In the genomic region with DNA sequence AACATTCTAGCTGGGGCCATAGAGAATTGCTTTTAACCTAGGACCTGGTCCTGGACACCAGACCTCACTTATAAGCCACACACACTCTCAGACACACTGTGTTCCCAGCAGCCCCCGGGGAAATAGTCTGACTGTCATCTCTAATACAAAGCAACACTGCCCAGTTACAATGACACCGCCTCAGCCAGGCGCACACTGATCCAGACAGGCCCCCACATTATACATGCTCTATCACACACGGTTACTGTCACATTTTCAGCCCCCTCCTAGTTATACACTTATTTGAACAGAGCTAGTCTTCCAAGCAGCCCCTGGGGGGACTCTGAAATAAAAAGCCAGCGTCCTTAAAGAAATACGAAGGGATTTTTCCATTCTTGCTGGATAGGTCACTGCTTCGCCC, we compare ENCODE assay signal across 14 mouse cellular contexts. TPM values are rescaled to one million over a fixed set of nuclear protein-coding genes. Genes with fewer than 3 reads are reported as not detected.
DNase-seq lines count a peak whose midpoint lies in the region; ATAC-seq lines count a peak whose summit lies in the region.
"Had no signal": no experiment of that assay in that cellular context is flagged by ENCODE, and none has a peak within 500 bp of the region (broad histone marks: within the 10 kb centered on the region; RNA-seq: fewer than 3 reads in every experiment).

No protein-coding gene starts in this region.

- no peak for DNase-seq in heart, embryonic 10.5 days (ENCODE audit: low spot score)
- DNase-seq in heart, postnatal 14 days, result no peak
- no peak for DNase-seq in midbrain, embryonic 11.5 days (ENCODE audit: low spot score, missing footprints)
- no peak for DNase-seq in layer of hippocampus, adult 8-10 months (ENCODE audit: low spot score in 2 of 2)
- no peak for DNase-seq in thymus, postnatal 10 days (ENCODE audit: low spot score in 2 of 2)

- H3K9me3 ChIP-seq in heart, embryonic 10.5 days, result no peaks in the 10 kb centered on the region
- H3K9me3 ChIP-seq in midbrain, embryonic 12.5 days, result no peaks in the 10 kb centered on the region
- H3K9me3 ChIP-seq in midbrain, embryonic 11.5 days (ENCODE audit: control insufficient read depth, low read length), result no peaks in the 10 kb centered on the region
- H3K9me3 ChIP-seq in hindbrain, embryonic 12.5 days (replicated peaks), result no peaks in the 10 kb centered on the region
- H3K9me3 ChIP-seq in stomach, embryonic 15.5 days, result no peaks in the 10 kb centered on the region

- intact Hi-C loops in heart, postnatal 14 days (cut with DNase I), result no loop called here

- H3K36me3 ChIP-seq in heart, embryonic 10.5 days, result peaks cover 20% of the 10 kb centered on the region
- peaks cover 4% of the 10 kb centered on the region; the same call in 1 of the 2 replicates for H3K36me3 ChIP-seq in midbrain, embryonic 12.5 days
- H3K36me3 ChIP-seq in midbrain, embryonic 11.5 days (ENCODE audit: control insufficient read depth, insufficient read depth, low read length), result no peaks in the 10 kb centered on the region
- H3K36me3 ChIP-seq in hindbrain, embryonic 12.5 days, result peaks cover 7% of the 10 kb centered on the region
- no peaks in the 10 kb centered on the region for H3K36me3 ChIP-seq in stomach, embryonic 15.5 days

- H3K4me3 ChIP-seq in heart, embryonic 10.5 days, result no peak overlapping the region
- no peak overlapping the region for H3K4me3 ChIP-seq in midbrain, embryonic 12.5 days
- no peak overlapping the region for H3K4me3 ChIP-seq in midbrain, embryonic 11.5 days (ENCODE audit: low read depth, low read length)
- no peak overlapping the region for H3K4me3 ChIP-seq in hindbrain, embryonic 12.5 days
- H3K4me3 ChIP-seq in stomach, embryonic 15.5 days (replicated peaks), result no peak overlapping the region

- no peaks in the 10 kb centered on the region for H3K27me3 ChIP-seq in heart, embryonic 10.5 days (ENCODE audit: insufficient read depth, poor library complexity, severe bottlenecking)
- peaks cover 3% of the 10 kb centered on the region; the same call in 1 of the 2 replicates for H3K27me3 ChIP-seq in midbrain, embryonic 12.5 days
- no peaks in the 10 kb centered on the region for H3K27me3 ChIP-seq in midbrain, embryonic 11.5 days (ENCODE audit: control insufficient read depth, insufficient read depth, low read length)
- H3K27me3 ChIP-seq in hindbrain, embryonic 12.5 days, result no peaks in the 10 kb centered on the region
- H3K27me3 ChIP-seq in stomach, embryonic 15.5 days (replicated peaks), result no peaks in the 10 kb centered on the region

- no peak overlapping the region for H3K4me2 ChIP-seq in midbrain, embryonic 12.5 days (replicated peaks)
- H3K4me2 ChIP-seq in midbrain, embryonic 11.5 days, result no peak overlapping the region
- no peak overlapping the region for H3K4me2 ChIP-seq in hindbrain, embryonic 12.5 days (replicated peaks)
- no peak overlapping the region for H3K4me2 ChIP-seq in stomach, embryonic 15.5 days

- 0 out of 2 replicates have a peak, but pooled peaks have one; percentile 20 for ATAC-seq in midbrain, embryonic 12.5 days (ENCODE audit: low FRiP score, low read depth)
- no peak for ATAC-seq in midbrain, embryonic 11.5 days (ENCODE audit: low FRiP score)
- ATAC-seq in hindbrain, embryonic 12.5 days (ENCODE audit: low FRiP score), result 0 out of 2 replicates have a peak, but pooled peaks have one; percentile 15
- no peak for ATAC-seq in stomach, embryonic 15.5 days (ENCODE audit: insufficient read depth, low FRiP score, low read depth)

- 74% methylated on average over 7 of the region's 7 CpGs for WGBS in heart, embryonic 10.5 days
- 71% methylated on average over 7 of the region's 7 CpGs for WGBS in midbrain, embryonic 12.5 days
- 77% methylated on average over 7 of the region's 7 CpGs for WGBS in midbrain, embryonic 11.5 days
- WGBS in hindbrain, embryonic 12.5 days, result 55% methylated on average over 7 of the region's 7 CpGs
- WGBS in stomach, embryonic 15.5 days, result 68% methylated on average over 7 of the region's 7 CpGs

- H3K4me1 ChIP-seq in heart, embryonic 10.5 days, result peaks cover 90% of the 10 kb centered on the region
- peaks cover 76% of the 10 kb centered on the region for H3K4me1 ChIP-seq in midbrain, embryonic 12.5 days
- peaks cover 49% of the 10 kb centered on the region for H3K4me1 ChIP-seq in midbrain, embryonic 11.5 days (ENCODE audit: control insufficient read depth, insufficient read depth, low read length)
- H3K4me1 ChIP-seq in hindbrain, embryonic 12.5 days, result peaks cover 76% of the 10 kb centered on the region
- peaks cover 47% of the 10 kb centered on the region for H3K4me1 ChIP-seq in stomach, embryonic 15.5 days

- H3K9ac ChIP-seq in midbrain, embryonic 12.5 days (replicated peaks), result no peak overlapping the region
- H3K9ac ChIP-seq in midbrain, embryonic 11.5 days (ENCODE audit: low read length), result no peak overlapping the region
- H3K9ac ChIP-seq in hindbrain, embryonic 12.5 days, result no peak overlapping the region; the same call in 1 of the 2 replicates
- H3K9ac ChIP-seq in stomach, embryonic 15.5 days, result no peak overlapping the region
- H3K9ac ChIP-seq: liver, embryonic 14.5 days had no signal

- H3K27ac ChIP-seq in heart, embryonic 10.5 days, result peak overlapping the region; percentile 78; the same call in 1 of the 2 replicates
- H3K27ac ChIP-seq in midbrain, embryonic 12.5 days (replicated peaks), result peak overlapping the region; percentile 70
- no peak overlapping the region for H3K27ac ChIP-seq in midbrain, embryonic 11.5 days (ENCODE audit: low read depth, low read length)
- peak overlapping the region; percentile 86 for H3K27ac ChIP-seq in hindbrain, embryonic 12.5 days
- H3K27ac ChIP-seq in stomach, embryonic 15.5 days, result peak overlapping the region; percentile 63; the same call in 1 of the 2 replicates
- H3K27ac ChIP-seq: liver, embryonic 14.5 days had no signal

RNA-seq across cellular contexts. Expression of gene Phldb1, which starts 12.4 kb away (rescaled TPM):
- 29.1 and 34.7 TPM in 2 replicates for polyA plus RNA-seq in heart, embryonic 10.5 days (2016; fragmentation: Nextera tagmentation; extraction: Ambion mirVana)
- 100 to 1,000 TPM; 124 to 132 TPM for total RNA-seq in heart, postnatal 14 days (2021)
- polyA plus RNA-seq in midbrain, embryonic 12.5 days (2016; fragmentation: Nextera tagmentation; extraction: Ambion mirVana), result 72.8 and 74.5 TPM in 2 replicates
- polyA plus RNA-seq in midbrain, embryonic 11.5 days (2014; fragmentation: Nextera tagmentation; extraction: Ambion mirVana), result 28.8 and 32.8 TPM in 2 replicates
- polyA plus RNA-seq in hindbrain, embryonic 12.5 days (2016; fragmentation: Nextera tagmentation; extraction: Ambion mirVana), result 70.8 and 74.1 TPM in 2 replicates
- 24.0 and 25.4 TPM in 2 replicates for polyA plus RNA-seq in stomach, embryonic 15.5 days (2015; fragmentation: Nextera tagmentation; extraction: Ambion mirVana)
- total RNA-seq in layer of hippocampus, adult 8-10 months (2022), result 100 to 1,000 TPM in 2 of 4 experiments, 10 to 100 TPM in 2; 84.1 to 114 (median 102) TPM
- total RNA-seq: neutrophil, adult 5-6 weeks had no signal

RNA-seq across cellular contexts. Expression of gene Arcn1, which starts 45.1 kb away (rescaled TPM):
- 159 and 167 TPM in 2 replicates for polyA plus RNA-seq in heart, embryonic 10.5 days (2016; fragmentation: Nextera tagmentation; extraction: Ambion mirVana)
- 10 to 100 TPM; 80.1 to 88.6 TPM for total RNA-seq in heart, postnatal 14 days (2021)
- polyA plus RNA-seq in midbrain, embryonic 12.5 days (2016; fragmentation: Nextera tagmentation; extraction: Ambion mirVana), result 175 and 179 TPM in 2 replicates
- 191 and 213 TPM in 2 replicates for polyA plus RNA-seq in midbrain, embryonic 11.5 days (2014; fragmentation: Nextera tagmentation; extraction: Ambion mirVana)
- 179 and 194 TPM in 2 replicates for polyA plus RNA-seq in hindbrain, embryonic 12.5 days (2016; fragmentation: Nextera tagmentation; extraction: Ambion mirVana)
- 189 and 208 TPM in 2 replicates for polyA plus RNA-seq in stomach, embryonic 15.5 days (2015; fragmentation: Nextera tagmentation; extraction: Ambion mirVana)
- 100 to 1,000 TPM in 2 of 4 experiments, 10 to 100 TPM in 2; 94.1 to 110 (median 101) TPM for total RNA-seq in layer of hippocampus, adult 8-10 months (2022)

RNA-seq across cellular contexts. Expression of gene Ift46, which starts 45.1 kb away (rescaled TPM):
- polyA plus RNA-seq in heart, embryonic 10.5 days (2016; fragmentation: Nextera tagmentation; extraction: Ambion mirVana), result 77.2 and 84.8 TPM in 2 replicates
- total RNA-seq in heart, postnatal 14 days (2021), result 10 to 100 TPM; 32.7 to 41.8 TPM
- 156 TPM in 2 replicates for polyA plus RNA-seq in midbrain, embryonic 12.5 days (2016; fragmentation: Nextera tagmentation; extraction: Ambion mirVana)
- 141 and 149 TPM in 2 replicates for polyA plus RNA-seq in midbrain, embryonic 11.5 days (2014; fragmentation: Nextera tagmentation; extraction: Ambion mirVana)
- polyA plus RNA-seq in hindbrain, embryonic 12.5 days (2016; fragmentation: Nextera tagmentation; extraction: Ambion mirVana), result 153 and 161 TPM in 2 replicates
- 84.3 and 84.4 TPM in 2 replicates for polyA plus RNA-seq in stomach, embryonic 15.5 days (2015; fragmentation: Nextera tagmentation; extraction: Ambion mirVana)
- total RNA-seq in layer of hippocampus, adult 8-10 months (2022), result 10 to 100 TPM; 67.4 to 77.6 (median 70.5) TPM

RNA-seq across cellular contexts. Expression of gene Treh, which starts 49.5 kb away (rescaled TPM):
- not detected in 2 replicates for polyA plus RNA-seq in heart, embryonic 10.5 days (2016; fragmentation: Nextera tagmentation; extraction: Ambion mirVana)
- not detected for total RNA-seq in heart, postnatal 14 days (2021)
- polyA plus RNA-seq in midbrain, embryonic 12.5 days (2016; fragmentation: Nextera tagmentation; extraction: Ambion mirVana), result not detected in 2 replicates
- not detected in 2 replicates for polyA plus RNA-seq in midbrain, embryonic 11.5 days (2014; fragmentation: Nextera tagmentation; extraction: Ambion mirVana)
- not detected in 2 replicates for polyA plus RNA-seq in hindbrain, embryonic 12.5 days (2016; fragmentation: Nextera tagmentation; extraction: Ambion mirVana)
- polyA plus RNA-seq in stomach, embryonic 15.5 days (2015; fragmentation: Nextera tagmentation; extraction: Ambion mirVana), result 0.13 TPM in 1 of 2 replicates, not detected in the other
- total RNA-seq in layer of hippocampus, adult 8-10 months (2022), result not detected
- total RNA-seq: adrenal gland, adult 8-10 months; common myeloid progenitor, adult 5-6 weeks; gastrocnemius, adult 18-20 months; neutrophil, adult 5-6 weeks had no signal
- polyA plus RNA-seq: liver, embryonic 14.5 days; stomach, embryonic 16.5 days had no signal

Comparison
In these comparisons a context has a peak if more than half of its experiments do, and no peak if none do; other contexts are left out.
1. ATAC-seq: peak in midbrain, embryonic 12.5 days (single experiment) and hindbrain, embryonic 12.5 days (single experiment); none in midbrain, embryonic 11.5 days (single experiment) and stomach, embryonic 15.5 days (single experiment).